Mouse (Mus musculus) brain, embryonic 14.5 days (tissue): ENCODE data around the gene Crb2.

Source experiments
- CTCF ChIP-seq: fragments of 200-500 bp; IDR thresholded peaks from 2 replicates; pipeline ENCODE4 v1.5.1; 2012; ENCODE audit warnings: inconsistent platforms, mild to moderate bottlenecking, moderate library complexity, borderline replicate concordance; ENCODE audit not compliant: insufficient read depth, insufficient read length; ENCODE audit errors: extremely low read depth
- POLR2A ChIP-seq: fragments of 200-500 bp; IDR thresholded peaks from 2 replicates; pipeline ENCODE4 v1.6.1; 2012; ENCODE audit warnings: mild to moderate bottlenecking, inconsistent platforms, borderline replicate concordance; ENCODE audit not compliant: poor library complexity, insufficient read depth, insufficient read length, severe bottlenecking; ENCODE audit errors: extremely low read depth

GRCm38 (mm10) chr2:37768903-37769302 is 7.1 kb upstream of the Crb2 start:
- no peak for TF ChIP-seq POLR2A
- TF ChIP-seq CTCF, result no peak
